Mouse (Mus musculus): ENCODE data around the gene Zbtb45. TPM values are rescaled to one million over a fixed set of nuclear protein-coding genes. Genes with fewer than 3 reads are reported as not detected.

Gene Zbtb45
- total and polyA plus RNA-seq, 3 experiments, result 6.8 to 14.1 (median 9.3) TPM

DNA sequence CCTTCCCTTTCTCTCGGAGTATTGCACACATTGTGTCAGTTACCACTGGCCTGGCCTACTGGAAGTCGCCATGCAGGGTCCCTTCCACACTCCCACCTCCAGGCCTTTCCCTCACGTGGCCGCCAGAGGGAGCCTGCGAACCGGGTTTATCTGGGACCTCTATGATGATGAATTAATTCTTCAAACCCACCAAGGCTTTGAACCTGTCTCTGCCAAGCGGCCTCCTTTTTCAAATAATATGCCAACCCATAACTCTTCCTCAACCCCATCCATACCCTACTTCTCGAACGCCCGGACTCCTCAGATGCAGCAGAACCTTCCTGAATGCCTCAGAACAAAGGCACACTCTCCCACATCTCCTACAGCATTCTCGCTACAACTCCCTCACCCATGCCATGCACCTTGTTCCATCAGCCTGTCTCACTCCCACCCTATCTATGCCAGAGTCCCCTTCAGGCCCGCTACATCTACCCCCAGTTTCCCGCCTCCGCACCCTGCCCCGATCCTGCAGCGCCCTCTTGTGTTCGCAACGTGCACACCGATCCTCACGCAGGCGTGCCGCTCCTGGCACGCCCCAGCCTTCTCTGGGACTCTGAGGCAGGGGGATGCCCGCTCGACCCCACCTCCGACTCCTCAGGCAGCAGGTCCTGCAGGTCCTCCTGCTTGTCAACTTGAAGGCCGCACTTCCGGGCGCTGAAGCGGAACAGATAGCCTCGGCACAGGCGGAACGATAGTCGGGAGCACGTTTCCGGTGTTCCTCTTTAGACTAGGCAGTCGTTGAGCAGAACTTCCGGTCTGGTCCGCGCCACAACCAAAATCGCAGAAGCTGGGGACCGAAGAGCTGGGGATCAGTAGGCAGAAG lies 460 bp downstream of the Zbtb45 start:
- Histone ChIP-seq H3K36me3 (ENCODE audit: control insufficient read depth, insufficient read depth, low read length) (no peaks in the 10 kb centered on the region), H3K27me3 (ENCODE audit: control insufficient read depth, insufficient read depth, low read length) (no peaks in the 10 kb centered on the region), H3K27ac (peak overlapping the region; percentile 93), H3K4me3 (peak overlapping the region; percentile 74), H3K79me2 (replicated peaks; ENCODE audit: control insufficient read depth, insufficient read depth, low read length) (no peaks in the 10 kb centered on the region), H3K9ac (ENCODE audit: low read depth, low read length) (peak overlapping the region; percentile 79), H3K4me1 (ENCODE audit: control insufficient read depth, insufficient read depth, low read length) (peaks cover 3% of the 10 kb centered on the region; the same call in 1 of the 2 replicates)
- peak; percentile 67 for TF ChIP-seq CTCF (IDR thresholded peaks at IDR 0.05)
- peak; percentile 89 for TF ChIP-seq POLR2A (IDR thresholded peaks at IDR 0.05; ENCODE audit: insufficient read depth, low read depth, low read length)
- TF ChIP-seq EP300 (IDR thresholded peaks at IDR 0.05; ENCODE audit: insufficient read depth, low read depth, low read length), result peak; percentile 56; the same call in 1 of the 2 replicates
- WGBS, result under 1% methylated on average over 42 of the region's 42 CpGs
- peak; percentile 93 for DNase-seq
- intact Hi-C loops (cut with DNase I), result loop anchor here (1.0 to 2.0 kb wide), 5 partner anchors 14 to 101 kb away; partner anchors contain the start of gene Mzf1

DNA sequence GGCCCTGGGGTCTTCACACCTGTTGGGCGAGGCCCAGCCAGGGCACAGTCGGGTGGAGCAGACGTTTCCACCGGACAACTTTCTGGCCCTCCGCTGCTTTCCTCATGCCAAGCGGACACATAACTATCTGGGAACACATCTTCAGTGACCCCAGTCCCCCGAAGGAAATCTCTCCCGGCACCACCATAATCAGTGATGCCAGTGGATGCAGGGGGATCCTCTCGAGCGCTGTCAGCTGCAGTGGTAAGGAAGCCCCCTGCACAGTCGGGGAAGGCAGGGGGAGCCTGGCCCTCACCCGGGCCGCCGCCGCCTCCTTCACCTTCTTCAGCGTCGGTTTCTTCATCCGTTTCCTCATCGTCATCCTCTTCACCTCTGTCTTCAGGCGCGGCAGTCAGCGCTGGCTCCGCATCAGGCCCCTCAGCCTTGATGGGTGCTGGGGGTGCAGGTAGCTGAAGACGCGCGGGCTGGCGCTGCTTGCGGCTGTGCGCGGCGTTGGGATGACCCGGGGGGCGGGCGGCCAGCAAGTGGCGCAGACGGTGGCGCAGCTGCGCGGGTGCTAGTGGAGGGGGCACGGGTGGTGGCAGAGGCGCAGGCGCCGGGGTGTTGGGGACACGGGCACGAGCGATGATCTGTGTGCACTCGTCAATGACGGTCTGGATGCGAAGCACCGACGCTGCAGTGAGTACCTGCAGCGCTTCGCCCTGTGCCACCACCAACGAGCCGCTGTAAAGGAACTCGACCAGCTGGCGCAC lies 2.3 kb downstream of the Zbtb45 start:
- 71% methylated on average over 57 of the region's 57 CpGs for WGBS
- Histone ChIP-seq H3K4me1 (ENCODE audit: control insufficient read depth, insufficient read depth, low read length) (peaks cover 3% of the 10 kb centered on the region; the same call in 1 of the 2 replicates), H3K9ac (ENCODE audit: low read depth, low read length) (no peak overlapping the region), H3K27ac (peak overlapping the region; percentile 75), H3K79me2 (replicated peaks; ENCODE audit: control insufficient read depth, insufficient read depth, low read length) (no peaks in the 10 kb centered on the region), H3K27me3 (ENCODE audit: control insufficient read depth, insufficient read depth, low read length) (no peaks in the 10 kb centered on the region), H3K4me3 (no peak overlapping the region), H3K36me3 (ENCODE audit: control insufficient read depth, insufficient read depth, low read length) (no peaks in the 10 kb centered on the region)
- TF ChIP-seq POLR2A (IDR thresholded peaks at IDR 0.05; ENCODE audit: insufficient read depth, low read depth, low read length), result no peak
- TF ChIP-seq CTCF (IDR thresholded peaks at IDR 0.05), result no peak
- TF ChIP-seq EP300 (IDR thresholded peaks at IDR 0.05; ENCODE audit: insufficient read depth, low read depth, low read length), result no peak
- DNase-seq, result peak in 1 of 2 experiments; percentile 20
- intact Hi-C loops (cut with DNase I), result loop anchor here (2.0 kb wide), 2 partner anchors 47 to 99 kb away; partner anchors contain the start of gene Mzf1

- no peak for TF ChIP-seq EP300 (IDR thresholded peaks at IDR 0.05; ENCODE audit: insufficient read depth, low read depth, low read length)
- H3K4me3 ChIP-seq, result no peak overlapping the region
- H3K36me3 ChIP-seq (ENCODE audit: control insufficient read depth, insufficient read depth, low read length), result no peaks in the 10 kb centered on the region
- WGBS, result 55% methylated on average over 10 of the region's 10 CpGs
- H3K27me3 ChIP-seq (ENCODE audit: control insufficient read depth, insufficient read depth, low read length), result no peaks in the 10 kb centered on the region
- DNase-seq, result peak in 1 of 2 experiments; percentile 39
- no peak overlapping the region for H3K9ac ChIP-seq (ENCODE audit: low read depth, low read length)
- intact Hi-C loops (cut with DNase I), result no loop called here
- H3K27ac ChIP-seq, result peak overlapping the region; percentile 75
- peaks cover 3% of the 10 kb centered on the region; the same call in 1 of the 2 replicates for H3K4me1 ChIP-seq (ENCODE audit: control insufficient read depth, insufficient read depth, low read length)
- H3K79me2 ChIP-seq (replicated peaks; ENCODE audit: control insufficient read depth, insufficient read depth, low read length), result no peaks in the 10 kb centered on the region
These were observed 3.3 kb downstream of the Zbtb45 start for GRCm38 (mm10) chr7:13006531-13006930.

DNA sequence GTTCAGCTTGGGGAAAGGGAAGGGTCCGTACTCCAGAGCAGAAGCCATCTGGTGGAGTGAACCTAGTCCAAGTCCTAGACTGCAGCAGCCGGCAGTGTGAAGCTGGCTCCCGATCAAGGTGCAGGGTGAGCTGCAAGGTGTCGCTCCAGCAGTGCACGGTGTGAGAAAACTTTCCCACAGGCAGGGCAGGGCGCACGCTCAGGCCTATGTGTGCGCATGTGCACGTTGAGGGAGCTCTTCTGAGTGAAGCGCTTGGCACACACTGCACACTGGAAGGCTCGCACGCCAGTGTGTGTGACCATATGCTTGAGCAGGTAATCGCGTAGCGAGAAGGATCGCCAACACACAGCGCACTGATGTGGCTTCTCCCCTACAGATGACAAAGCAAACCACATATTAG lies 3.8 kb downstream of the Zbtb45 start:
- no peaks in the 10 kb centered on the region for H3K27me3 ChIP-seq (ENCODE audit: control insufficient read depth, insufficient read depth, low read length)
- intact Hi-C loops (cut with DNase I), result no loop called here
- peaks cover 3% of the 10 kb centered on the region; the same call in 1 of the 2 replicates for H3K4me1 ChIP-seq (ENCODE audit: control insufficient read depth, insufficient read depth, low read length)
- no peaks in the 10 kb centered on the region for H3K79me2 ChIP-seq (replicated peaks; ENCODE audit: control insufficient read depth, insufficient read depth, low read length)
- no peak for TF ChIP-seq EP300 (IDR thresholded peaks at IDR 0.05; ENCODE audit: insufficient read depth, low read depth, low read length)
- no peak for TF ChIP-seq CTCF (IDR thresholded peaks at IDR 0.05)
- no peak for TF ChIP-seq POLR2A (IDR thresholded peaks at IDR 0.05; ENCODE audit: insufficient read depth, low read depth, low read length)
- no peak overlapping the region for H3K9ac ChIP-seq (ENCODE audit: low read depth, low read length)
- no peak overlapping the region for H3K4me3 ChIP-seq
- WGBS, result 88% methylated on average over 17 of the region's 17 CpGs
- no peaks in the 10 kb centered on the region for H3K36me3 ChIP-seq (ENCODE audit: control insufficient read depth, insufficient read depth, low read length)
- no peak for DNase-seq
- peak overlapping the region; percentile 75 for H3K27ac ChIP-seq

GRCm38 (mm10) chr7:13003380-13003779 lies 6.5 kb downstream of the Zbtb45 start:
- TF ChIP-seq CTCF (IDR thresholded peaks at IDR 0.05) (no peak), POLR2A (IDR thresholded peaks at IDR 0.05; ENCODE audit: insufficient read depth, low read depth, low read length) (no peak), EP300 (IDR thresholded peaks at IDR 0.05; ENCODE audit: insufficient read depth, low read depth, low read length) (no peak)
- Histone ChIP-seq H3K79me2 (replicated peaks; ENCODE audit: control insufficient read depth, insufficient read depth, low read length) (no peaks in the 10 kb centered on the region), H3K27me3 (ENCODE audit: control insufficient read depth, insufficient read depth, low read length) (no peaks in the 10 kb centered on the region), H3K36me3 (ENCODE audit: control insufficient read depth, insufficient read depth, low read length) (no peaks in the 10 kb centered on the region), H3K27ac (no peak overlapping the region), H3K9ac (ENCODE audit: low read depth, low read length) (no peak overlapping the region), H3K4me1 (ENCODE audit: control insufficient read depth, insufficient read depth, low read length) (peaks cover 1% of the 10 kb centered on the region; the same call in 1 of the 2 replicates), H3K4me3 (no peak overlapping the region)
- DNase-seq, result no peak
- 81% methylated on average over 5 of the region's 5 CpGs for WGBS
- intact Hi-C loops (cut with DNase I), result no loop called here
